Mouse (Mus musculus) testis, adult 2 months (tissue): Measurements from ENCODE around the gene 2810004N23Rik. TPM values are rescaled to one million over a fixed set of nuclear protein-coding genes. Genes with fewer than 3 reads are reported as not detected.

ENCODE experiments used
- H3K27ac ChIP-seq: fragments of 200-500 bp; 2 replicates; pipeline ENCODE4 v1.5.1; 2012; ENCODE audit warnings: low read depth, low read length; ENCODE audit not compliant: control insufficient read depth, insufficient read depth
- H3K27me3 ChIP-seq: fragments of 200-500 bp; 2 replicates; pipeline ENCODE4 v1.6.1; 2012; ENCODE audit warnings: mild to moderate bottlenecking, low read length, moderate library complexity; ENCODE audit not compliant: control insufficient read depth, insufficient read depth
- H3K36me3 ChIP-seq: fragments of 200-500 bp; 2 replicates; pipeline ENCODE4 v1.6.1; 2012; ENCODE audit warnings: mild to moderate bottlenecking, low read length; ENCODE audit not compliant: control insufficient read depth, insufficient read depth
- H3K4me1 ChIP-seq: fragments of 200-500 bp; 2 replicates; pipeline ENCODE4 v1.6.1; 2012; ENCODE audit warnings: low read length; ENCODE audit not compliant: control insufficient read depth, insufficient read depth
- H3K4me3 ChIP-seq: fragments of 200-500 bp; 2 replicates; pipeline ENCODE4 v1.5.1; 2012; ENCODE audit warnings: low read depth, mild to moderate bottlenecking, low read length, moderate library complexity, mixed read lengths; ENCODE audit not compliant: control insufficient read depth
- CTCF ChIP-seq: fragments of 200-500 bp; IDR thresholded peaks from 2 replicates; pipeline ENCODE4 v1.5.1; 2012; ENCODE audit warnings: low read depth, mild to moderate bottlenecking, inconsistent platforms, low read length, moderate library complexity; ENCODE audit not compliant: control insufficient read depth, insufficient read depth, insufficient replicate concordance
- POLR2A ChIP-seq: fragments of 200-500 bp; IDR thresholded peaks from 2 replicates; pipeline ENCODE4 v1.6.1; 2012; ENCODE audit warnings: low read depth, mild to moderate bottlenecking, inconsistent platforms, low read length, moderate library complexity; ENCODE audit not compliant: control insufficient read depth
- polyA plus RNA-seq: library from polyadenylated mRNA; depleted of rRNA; stranded (reverse); fragments of >200 nt; gene quantifications from 2 replicates; pipeline ENCODE4 v1.2.3, GENCODE M21; 2012

Gene 2810004N23Rik
- polyA plus RNA-seq, 1 experiment: 9.5 TPM

GRCm38 (mm10) chr8:124878141-124878540, 15.2 kb upstream of the 2810004N23Rik start:
- H3K4me1 ChIP-seq: peaks cover 2% of the 10 kb centered on the region; the same call in 1 of the 2 replicates
- no peak overlapping the region for H3K27ac ChIP-seq
- H3K27me3 ChIP-seq: no peaks in the 10 kb centered on the region
- no peak overlapping the region for H3K4me3 ChIP-seq
- peaks cover 9% of the 10 kb centered on the region for H3K36me3 ChIP-seq
- TF ChIP-seq POLR2A: no peak
- TF ChIP-seq CTCF: no peak

- H3K36me3 ChIP-seq: peaks cover 1% of the 10 kb centered on the region
- H3K27ac ChIP-seq: no peak overlapping the region
- no peak overlapping the region for H3K4me3 ChIP-seq
- TF ChIP-seq CTCF (no peak), POLR2A (no peak)
- no peaks in the 10 kb centered on the region for H3K27me3 ChIP-seq
- 0 out of 2 replicates have a peak, but pooled peaks cover 2% of the 10 kb centered on the region for H3K4me1 ChIP-seq
Measured at GRCm38 (mm10) chr8:124872690-124873089, 9.8 kb upstream of the 2810004N23Rik start.

GRCm38 (mm10) chr8:124872081-124872480, 9.2 kb upstream of the 2810004N23Rik start:
- H3K27ac ChIP-seq: no peak overlapping the region
- no peak for TF ChIP-seq CTCF
- TF ChIP-seq POLR2A: no peak
- no peak overlapping the region for H3K4me3 ChIP-seq
- H3K36me3 ChIP-seq: peaks cover 1% of the 10 kb centered on the region
- no peaks in the 10 kb centered on the region for H3K27me3 ChIP-seq
- H3K4me1 ChIP-seq: 0 out of 2 replicates have a peak, but pooled peaks cover 2% of the 10 kb centered on the region

- Histone ChIP-seq H3K4me3 (no peak overlapping the region), H3K27ac (no peak overlapping the region), H3K4me1 (0 out of 2 replicates have a peak, but pooled peaks cover 2% of the 10 kb centered on the region), H3K27me3 (no peaks in the 10 kb centered on the region), H3K36me3 (peaks cover 1% of the 10 kb centered on the region)
- no peak for TF ChIP-seq CTCF
- no peak for TF ChIP-seq POLR2A
Measured at GRCm38 (mm10) chr8:124871474-124871873, 8.6 kb upstream of the 2810004N23Rik start.

GRCm38 (mm10) chr8:124869708-124870107, 6.8 kb upstream of the 2810004N23Rik start:
- TF ChIP-seq CTCF (no peak), POLR2A (no peak)
- no peak overlapping the region for H3K27ac ChIP-seq
- H3K4me3 ChIP-seq: no peak overlapping the region
- H3K27me3 ChIP-seq: no peaks in the 10 kb centered on the region
- H3K4me1 ChIP-seq: 0 out of 2 replicates have a peak, but pooled peaks cover 2% of the 10 kb centered on the region
- no peaks in the 10 kb centered on the region; the same call in none of the 2 replicates for H3K36me3 ChIP-seq

- no peak for TF ChIP-seq CTCF
- TF ChIP-seq POLR2A: no peak
- H3K4me1 ChIP-seq: 0 out of 2 replicates have a peak, but pooled peaks cover 2% of the 10 kb centered on the region
- H3K27me3 ChIP-seq: no peaks in the 10 kb centered on the region
- H3K36me3 ChIP-seq: no peaks in the 10 kb centered on the region
- no peak overlapping the region for H3K27ac ChIP-seq
- H3K4me3 ChIP-seq: no peak overlapping the region
Measured at GRCm38 (mm10) chr8:124867126-124867525, 4.2 kb upstream of the 2810004N23Rik start.

GRCm38 (mm10) chr8:124866669-124867068, 3.7 kb upstream of the 2810004N23Rik start:
- H3K4me1 ChIP-seq: 0 out of 2 replicates have a peak, but pooled peaks cover 2% of the 10 kb centered on the region
- TF ChIP-seq CTCF (no peak), POLR2A (no peak)

More at GRCm38 (mm10) chr8:124866669-124867068, 3.7 kb upstream of the 2810004N23Rik start:
- Histone ChIP-seq H3K27me3 (no peaks in the 10 kb centered on the region), H3K4me3 (no peak overlapping the region), H3K27ac (no peak overlapping the region), H3K36me3 (no peaks in the 10 kb centered on the region)
